Mouse (Mus musculus) C2C12 (cell line): ENCODE measurements at regions not wholly inside any gene's neighbourhood (a gene's known extent, or its start where the extent isn't known, plus 50 kb on each side); places are given as distances from the start of the nearest gene placed in this dataset.
A peak's percentile ranks its signal among the peaks of the same experiment; 100 is the strongest.

ENCODE experiments used
- H3K27me3 ChIP-seq: one replicate; pipeline ENCODE4 v1.6.1; 2011; ENCODE audit not compliant: control insufficient read depth, insufficient read depth, insufficient read length
- H3K36me3 ChIP-seq: one replicate; pipeline ENCODE4 v1.6.1; 2011; ENCODE audit not compliant: control insufficient read depth, insufficient read depth
- H3K4me3 ChIP-seq: one replicate; pipeline ENCODE4 v1.5.1; 2011; ENCODE audit warnings: mild to moderate bottlenecking, control low read depth; ENCODE audit not compliant: poor library complexity, insufficient read depth, severe bottlenecking
- H3K79me2 ChIP-seq: one replicate; pipeline ENCODE4 v1.6.1; 2011; ENCODE audit not compliant: control insufficient read depth, insufficient read depth
- H3K79me3 ChIP-seq: one replicate; pipeline ENCODE4 v1.6.1; 2011; ENCODE audit warnings: low read depth, control low read depth
- H3ac ChIP-seq: one replicate; pipeline ENCODE3; 2011; ENCODE audit warnings: low read depth; ENCODE audit not compliant: control insufficient read depth, insufficient read length
- CEBPB ChIP-seq: IDR thresholded peaks from one replicate; pipeline ENCODE4 v1.6.1; 2011; ENCODE audit warnings: low read depth, mild to moderate bottlenecking, control low read depth, moderate library complexity
- CTCF ChIP-seq: IDR thresholded peaks from one replicate; pipeline ENCODE4 v1.5.1; 2011; ENCODE audit not compliant: control insufficient read depth, insufficient read depth, insufficient read length
- FOSL1 ChIP-seq: IDR thresholded peaks from one replicate; pipeline ENCODE4 v1.8.0; 2011; ENCODE audit warnings: mild to moderate bottlenecking, low read length; ENCODE audit not compliant: poor library complexity, insufficient read depth, severe bottlenecking
- MAX ChIP-seq: IDR thresholded peaks from one replicate; pipeline ENCODE4 v1.6.1; 2011; ENCODE audit warnings: mild to moderate bottlenecking, control low read depth
- MYOD1 ChIP-seq: IDR thresholded peaks from one replicate; pipeline ENCODE4 v1.6.1; 2011; ENCODE audit warnings: low read depth; ENCODE audit not compliant: control insufficient read depth, insufficient read length
- MYOG ChIP-seq: IDR thresholded peaks from one replicate; pipeline ENCODE4 v1.6.1; 2011; ENCODE audit not compliant: control insufficient read depth, insufficient read length; ENCODE audit errors: extremely low read depth
- USF1 ChIP-seq: IDR thresholded peaks from one replicate; pipeline ENCODE4 v1.6.1; 2011; ENCODE audit warnings: low read depth, mild to moderate bottlenecking, control low read depth, moderate library complexity

DNA sequence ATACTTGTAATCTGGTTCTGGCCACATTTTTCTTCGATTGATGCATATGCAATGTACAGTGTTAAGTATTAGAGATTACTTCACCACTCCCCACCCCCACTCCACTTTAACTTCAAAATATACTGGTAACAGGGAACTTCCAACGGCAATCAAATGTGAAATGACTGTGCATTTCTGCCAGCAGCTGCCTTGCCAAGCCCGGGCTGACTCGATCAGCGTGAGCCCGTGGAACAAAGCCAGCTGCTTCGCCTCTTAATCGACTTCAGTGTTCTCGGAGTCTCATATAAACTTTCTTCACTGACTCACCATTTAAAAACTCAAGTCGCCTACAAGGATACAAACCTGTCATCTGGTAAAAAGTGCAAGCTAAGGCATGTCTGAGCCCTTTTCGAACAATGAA, 188.7 kb upstream of the L3mbtl3 start:
- Histone ChIP-seq H3K79me3 (no peaks in the 10 kb centered on the region), H3K27me3 (no peaks in the 10 kb centered on the region), H3K79me2 (no peaks in the 10 kb centered on the region), H3K36me3 (no peaks in the 10 kb centered on the region), H3ac (no peak overlapping the region), H3K4me3 (no peak overlapping the region)
- no peak for TF ChIP-seq CTCF
- peak; percentile 32 for TF ChIP-seq MYOD1

DNA sequence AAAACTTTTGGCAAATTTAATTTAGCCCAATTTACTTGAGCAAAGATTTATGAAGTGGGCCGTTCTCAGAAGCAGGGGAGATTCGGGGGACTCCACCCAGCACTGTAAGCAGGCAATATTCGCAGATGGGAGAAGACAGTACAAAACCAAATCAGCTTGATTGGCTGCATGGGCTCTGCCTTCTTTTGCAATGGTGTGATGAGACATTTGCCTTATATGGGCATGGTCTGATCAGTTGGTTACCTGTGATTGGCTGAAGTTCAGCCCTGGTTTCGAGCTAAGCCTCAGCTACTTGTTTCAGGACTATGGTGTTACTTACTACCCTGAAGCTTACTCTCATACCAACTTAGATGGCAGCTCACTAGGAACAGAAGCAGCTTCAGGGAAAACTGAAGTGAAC, 185.6 kb upstream of the Arhgap18 start:
- Histone ChIP-seq H3K4me3 (no peak overlapping the region), H3K27me3 (no peaks in the 10 kb centered on the region), H3K79me3 (no peaks in the 10 kb centered on the region), H3K79me2 (no peaks in the 10 kb centered on the region), H3K36me3 (no peaks in the 10 kb centered on the region), H3ac (no peak overlapping the region)
- TF ChIP-seq MYOD1 (no peak), MYOG (no peak), USF1 (no peak), CTCF (no peak), CEBPB (no peak), FOSL1 (no peak), MAX (no peak)

- no peaks in the 10 kb centered on the region for H3K36me3 ChIP-seq
- TF ChIP-seq CTCF (no peak), MYOD1 (peak; percentile 3), USF1 (no peak), FOSL1 (no peak)
- no peaks in the 10 kb centered on the region for H3K79me3 ChIP-seq
- H3K27me3 ChIP-seq = no peaks in the 10 kb centered on the region
- no peak overlapping the region for H3ac ChIP-seq
- no peak overlapping the region for H3K4me3 ChIP-seq
- H3K79me2 ChIP-seq = no peaks in the 10 kb centered on the region
Observed at GRCm38 (mm10) chr10:26570468-26570867, 182.8 kb upstream of the Arhgap18 start.

DNA sequence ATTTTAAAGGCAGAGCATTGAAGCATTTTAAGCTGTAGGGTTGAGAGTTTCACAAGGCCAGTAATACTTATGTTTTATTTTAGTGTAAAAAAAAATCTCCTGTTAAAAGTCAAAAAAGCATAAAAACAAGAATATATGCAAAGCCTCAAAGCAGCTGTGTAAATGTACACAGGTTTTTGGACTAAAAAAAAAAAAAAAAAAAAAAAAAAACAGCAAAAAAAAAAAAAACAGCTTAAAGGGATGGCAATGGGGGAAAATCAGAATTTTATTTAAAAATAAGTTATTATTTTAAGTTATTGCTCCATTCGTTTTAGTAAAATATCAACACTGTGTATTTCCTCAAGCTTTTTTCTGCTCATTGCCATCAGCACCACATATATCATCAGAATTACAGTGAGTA, 181.8 kb upstream of the Arhgap18 start:
- H3K27me3 ChIP-seq = no peaks in the 10 kb centered on the region
- H3K36me3 ChIP-seq = no peaks in the 10 kb centered on the region
- H3K4me3 ChIP-seq = no peak overlapping the region
- H3K79me2 ChIP-seq = no peaks in the 10 kb centered on the region
- no peaks in the 10 kb centered on the region for H3K79me3 ChIP-seq
- no peak for TF ChIP-seq CEBPB
- TF ChIP-seq USF1 = no peak
- no peak for TF ChIP-seq FOSL1
- TF ChIP-seq MAX = no peak
- no peak for TF ChIP-seq CTCF
- TF ChIP-seq MYOG = no peak
- TF ChIP-seq MYOD1 = no peak
- H3ac ChIP-seq = no peak overlapping the region

GRCm38 (mm10) chr10:26576153-26576552, 177.1 kb upstream of the Arhgap18 start:
- Histone ChIP-seq H3K27me3 (no peaks in the 10 kb centered on the region), H3K4me3 (no peak overlapping the region), H3K79me2 (no peaks in the 10 kb centered on the region), H3K36me3 (no peaks in the 10 kb centered on the region), H3K79me3 (no peaks in the 10 kb centered on the region), H3ac (no peak overlapping the region)
- TF ChIP-seq MYOD1 = no peak
- no peak for TF ChIP-seq USF1
- TF ChIP-seq MYOG = no peak
- TF ChIP-seq CEBPB = no peak
- no peak for TF ChIP-seq CTCF
- TF ChIP-seq FOSL1 = no peak

- Histone ChIP-seq H3K79me2 (no peaks in the 10 kb centered on the region), H3ac (no peak overlapping the region), H3K4me3 (no peak overlapping the region), H3K36me3 (no peaks in the 10 kb centered on the region), H3K79me3 (no peaks in the 10 kb centered on the region), H3K27me3 (no peaks in the 10 kb centered on the region)
- no peak for TF ChIP-seq MYOG
- TF ChIP-seq MYOD1 = peak; percentile 38
- no peak for TF ChIP-seq CTCF
Observed at GRCm38 (mm10) chr10:26577087-26577486, 176.1 kb upstream of the Arhgap18 start.
